Mouse (Mus musculus) hindbrain, embryonic 15.5 days (tissue): Measurements from ENCODE around the gene Samd4b. TPM values are rescaled to one million over a fixed set of nuclear protein-coding genes. Genes with fewer than 3 reads are reported as not detected.

ENCODE experiments used
- ATAC-seq: fragments of 200-750 bp; cut with Nextera tagmentation; 2 replicates; pipeline ENCODE4 v1.8.0; 2017; ENCODE audit warnings: low read depth, moderate number of reproducible peaks, moderate TSS enrichment; ENCODE audit not compliant: low FRiP score
- H3K27ac ChIP-seq: fragments of 300-500 bp; sonication (generic); replicated peaks from 2 replicates; pipeline ENCODE4 v1.5.1; 2015; ENCODE audit warnings: mild to moderate bottlenecking, inconsistent platforms
- H3K27me3 ChIP-seq: fragments of 300-500 bp; sonication (generic); 2 replicates; pipeline ENCODE4 v1.6.1; 2015; ENCODE audit warnings: control low read depth, inconsistent platforms
- H3K36me3 ChIP-seq: fragments of 300-500 bp; sonication (generic); 2 replicates; pipeline ENCODE4 v1.6.1; 2015; ENCODE audit warnings: control low read depth, inconsistent platforms
- H3K4me1 ChIP-seq: fragments of 300-500 bp; sonication (generic); replicated peaks from 2 replicates; pipeline ENCODE4 v1.6.1; 2015; ENCODE audit warnings: control low read depth, inconsistent platforms
- H3K4me2 ChIP-seq: fragments of 300-500 bp; sonication (generic); 2 replicates; pipeline ENCODE4 v1.6.1; 2015; ENCODE audit warnings: moderate library complexity, mild to moderate bottlenecking, inconsistent platforms
- H3K4me3 ChIP-seq: fragments of 300-500 bp; sonication (generic); 2 replicates; pipeline ENCODE4 v1.5.1; 2015; ENCODE audit warnings: mild to moderate bottlenecking, inconsistent platforms
- H3K9ac ChIP-seq: fragments of 300-500 bp; sonication (generic); 2 replicates; pipeline ENCODE4 v1.6.1; 2015; ENCODE audit warnings: inconsistent platforms
- H3K9me3 ChIP-seq: fragments of 300-500 bp; sonication (generic); 2 replicates; pipeline ENCODE4 v1.6.1; 2016; ENCODE audit warnings: control low read depth, inconsistent platforms
- WGBS: fragments of 180-500 bp; shearing (Covaris S2); methylation state at CpG from one replicate; pipeline ENCODE4 v1.1.7; 2015; 5-methylcytosine and 5-hydroxymethylcytosine counted together
- polyA plus RNA-seq: library from polyadenylated mRNA; unstranded; fragments of >200 nt; fragmentation: Nextera tagmentation; extraction: Ambion mirVana; gene quantifications from 2 replicates; pipeline ENCODE4 v1.2.1, GENCODE M21; 2015

Gene Samd4b
- polyA plus RNA-seq, 1 experiment from 2014 or later: 28.1 TPM

- H3K4me2 ChIP-seq: no peak overlapping the region
- H3K27me3 ChIP-seq: no peaks in the 10 kb centered on the region
- H3K4me3 ChIP-seq: no peak overlapping the region
- H3K4me1 ChIP-seq: peaks cover 21% of the 10 kb centered on the region
- H3K9me3 ChIP-seq: no peaks in the 10 kb centered on the region
- no peak for ATAC-seq
- H3K36me3 ChIP-seq: 0 out of 2 replicates have a peak, but pooled peaks cover 5% of the 10 kb centered on the region
- WGBS: 89% methylated on average over 16 of the region's 16 CpGs
- H3K9ac ChIP-seq: no peak overlapping the region
- no peak overlapping the region for H3K27ac ChIP-seq
These were observed 230.2 kb downstream of the Samd4b start for GRCm38 (mm10) chr7:28367663-28368275.

GRCm38 (mm10) chr7:28362441-28363060, 235.4 kb downstream of the Samd4b start:
- Histone ChIP-seq H3K4me2 (no peak overlapping the region), H3K9me3 (no peaks in the 10 kb centered on the region), H3K4me1 (peaks cover 7% of the 10 kb centered on the region; the same call in 1 of the 2 replicates), H3K36me3 (peaks cover 9% of the 10 kb centered on the region; the same call in 1 of the 2 replicates), H3K27me3 (no peaks in the 10 kb centered on the region), H3K4me3 (no peak overlapping the region), H3K27ac (no peak overlapping the region), H3K9ac (no peak overlapping the region)
- 86% methylated on average over 16 of the region's 16 CpGs for WGBS
- no peak for ATAC-seq

- no peaks in the 10 kb centered on the region for H3K9me3 ChIP-seq
- no peak for ATAC-seq
- peaks cover 9% of the 10 kb centered on the region; the same call in 1 of the 2 replicates for H3K36me3 ChIP-seq
- 97% methylated on average over 20 of the region's 20 CpGs for WGBS
- no peak overlapping the region for H3K27ac ChIP-seq
- H3K4me2 ChIP-seq: no peak overlapping the region
- no peaks in the 10 kb centered on the region for H3K27me3 ChIP-seq
- no peak overlapping the region for H3K9ac ChIP-seq
- H3K4me3 ChIP-seq: no peak overlapping the region
- peaks cover 9% of the 10 kb centered on the region; the same call in 1 of the 2 replicates for H3K4me1 ChIP-seq
These were observed 236.2 kb downstream of the Samd4b start for GRCm38 (mm10) chr7:28361647-28362341.

- Histone ChIP-seq H3K9ac (no peak overlapping the region), H3K36me3 (peaks cover 9% of the 10 kb centered on the region; the same call in 1 of the 2 replicates), H3K4me1 (peaks cover 9% of the 10 kb centered on the region; the same call in 1 of the 2 replicates), H3K4me3 (no peak overlapping the region), H3K27ac (no peak overlapping the region), H3K4me2 (no peak overlapping the region), H3K9me3 (no peaks in the 10 kb centered on the region), H3K27me3 (no peaks in the 10 kb centered on the region)
- WGBS: 93% methylated on average over 6 of the region's 6 CpGs
- no peak for ATAC-seq
These were observed 237.7 kb downstream of the Samd4b start for GRCm38 (mm10) chr7:28360291-28360690.

GRCm38 (mm10) chr7:28359854-28360253, 238.1 kb downstream of the Samd4b start:
- peaks cover 9% of the 10 kb centered on the region; the same call in 1 of the 2 replicates for H3K4me1 ChIP-seq
- H3K36me3 ChIP-seq: peaks cover 9% of the 10 kb centered on the region; the same call in 1 of the 2 replicates
- no peak overlapping the region for H3K4me3 ChIP-seq
- 88% methylated on average over 10 of the region's 10 CpGs for WGBS
- no peak for ATAC-seq
- no peaks in the 10 kb centered on the region for H3K27me3 ChIP-seq
- H3K9ac ChIP-seq: no peak overlapping the region
- no peak overlapping the region for H3K27ac ChIP-seq
- H3K4me2 ChIP-seq: no peak overlapping the region
- H3K9me3 ChIP-seq: no peaks in the 10 kb centered on the region

GRCm38 (mm10) chr7:28358431-28358830, 239.5 kb downstream of the Samd4b start:
- 73% methylated on average over 7 of the region's 7 CpGs for WGBS
- Histone ChIP-seq H3K9ac (no peak overlapping the region), H3K4me2 (no peak overlapping the region), H3K27me3 (no peaks in the 10 kb centered on the region), H3K4me1 (peaks cover 9% of the 10 kb centered on the region; the same call in 1 of the 2 replicates), H3K27ac (0 out of 2 replicates have a peak overlapping the region, but pooled peaks have one; percentile 42), H3K4me3 (no peak overlapping the region), H3K36me3 (peaks cover 21% of the 10 kb centered on the region), H3K9me3 (no peaks in the 10 kb centered on the region)
- no peak for ATAC-seq

- no peak overlapping the region for H3K4me3 ChIP-seq
- no peak overlapping the region for H3K27ac ChIP-seq
- H3K4me2 ChIP-seq: no peak overlapping the region
- H3K9me3 ChIP-seq: no peaks in the 10 kb centered on the region
- no peak overlapping the region for H3K9ac ChIP-seq
- peaks cover 9% of the 10 kb centered on the region; the same call in 1 of the 2 replicates for H3K4me1 ChIP-seq
- ATAC-seq: no peak
- H3K27me3 ChIP-seq: no peaks in the 10 kb centered on the region
- 20% methylated on average over 5 of the region's 5 CpGs for WGBS
- peaks cover 26% of the 10 kb centered on the region for H3K36me3 ChIP-seq
These were observed 240.0 kb downstream of the Samd4b start for GRCm38 (mm10) chr7:28357984-28358383.

- ATAC-seq: no peak
These were observed 241.0 kb downstream of the Samd4b start for GRCm38 (mm10) chr7:28356981-28357380.

GRCm38 (mm10) chr7:28355221-28355620, 242.7 kb downstream of the Samd4b start:
- H3K9ac ChIP-seq: no peak overlapping the region
- ATAC-seq: no peak
- peaks cover 21% of the 10 kb centered on the region for H3K4me1 ChIP-seq
- H3K4me2 ChIP-seq: no peak overlapping the region
- H3K27me3 ChIP-seq: no peaks in the 10 kb centered on the region
- 87% methylated on average over 3 of the region's 3 CpGs for WGBS
- H3K36me3 ChIP-seq: peaks cover 23% of the 10 kb centered on the region
- H3K27ac ChIP-seq: no peak overlapping the region
- H3K4me3 ChIP-seq: no peak overlapping the region
- H3K9me3 ChIP-seq: no peaks in the 10 kb centered on the region

More at GRCm38 (mm10) chr7:28356981-28357380, 241.0 kb downstream of the Samd4b start:
- Histone ChIP-seq H3K27me3 (no peaks in the 10 kb centered on the region), H3K4me3 (no peak overlapping the region), H3K9me3 (no peaks in the 10 kb centered on the region), H3K4me1 (peaks cover 11% of the 10 kb centered on the region), H3K36me3 (peaks cover 25% of the 10 kb centered on the region), H3K27ac (peak overlapping the region; percentile 64), H3K4me2 (no peak overlapping the region), H3K9ac (no peak overlapping the region)
- WGBS: 3% methylated on average over 5 of the region's 5 CpGs

- Histone ChIP-seq H3K27ac (no peak overlapping the region), H3K36me3 (peaks cover 23% of the 10 kb centered on the region), H3K27me3 (no peaks in the 10 kb centered on the region), H3K9me3 (no peaks in the 10 kb centered on the region), H3K4me2 (no peak overlapping the region), H3K4me1 (peaks cover 27% of the 10 kb centered on the region), H3K4me3 (no peak overlapping the region), H3K9ac (no peak overlapping the region)
- WGBS: 92% methylated on average over 3 of the region's 3 CpGs
- ATAC-seq: no peak
These were observed 243.3 kb downstream of the Samd4b start for GRCm38 (mm10) chr7:28354596-28354995.

- H3K27ac ChIP-seq: no peak overlapping the region
- H3K9ac ChIP-seq: no peak overlapping the region
- no peak overlapping the region for H3K4me3 ChIP-seq
- H3K36me3 ChIP-seq: peaks cover 23% of the 10 kb centered on the region
- no peak for ATAC-seq
- no peaks in the 10 kb centered on the region for H3K27me3 ChIP-seq
- peaks cover 30% of the 10 kb centered on the region for H3K4me1 ChIP-seq
- no peaks in the 10 kb centered on the region for H3K9me3 ChIP-seq
- WGBS: 93% methylated on average over 3 of the region's 3 CpGs
- no peak overlapping the region for H3K4me2 ChIP-seq
These were observed 243.8 kb downstream of the Samd4b start for GRCm38 (mm10) chr7:28354113-28354581.

GRCm38 (mm10) chr7:28353267-28353666, 244.7 kb downstream of the Samd4b start:
- no peak for ATAC-seq
- Histone ChIP-seq H3K4me2 (no peak overlapping the region), H3K27me3 (no peaks in the 10 kb centered on the region), H3K9ac (no peak overlapping the region), H3K36me3 (peaks cover 23% of the 10 kb centered on the region), H3K4me3 (no peak overlapping the region), H3K9me3 (no peaks in the 10 kb centered on the region), H3K4me1 (peaks cover 28% of the 10 kb centered on the region), H3K27ac (no peak overlapping the region)
- WGBS: 91% methylated on average over 2 of the region's 2 CpGs
